Mouse (Mus musculus) heart, postnatal 14 days (tissue): Measurements from ENCODE around the gene Ccdc106. TPM values are rescaled to one million over a fixed set of nuclear protein-coding genes. Genes with fewer than 3 reads are reported as not detected.
"Not testable (repeated sequence)": the region's sequence is repeated elsewhere in the genome, so short reads cannot be mapped to it uniquely, and the experiment has no call there.

Experiments used
- DNase-seq, 2 experiments: peaks; one replicate each; pipeline ENCODE4 v3.0.0; 2021 to 2022
- intact Hi-C: fragments of 180-260 bp; cut with DNase I; formaldehyde crosslinking; loops from one replicate; pipeline ENCODE4 v1.15.1; 2025
- total RNA-seq, 2 experiments: library from RNA; stranded (reverse); gene quantifications; 2 replicates each; pipeline ENCODE4 v1.2.3; 2021

Gene Ccdc106
- total RNA-seq, 2 experiments from 2014 or later = 0.17 TPM

DNA sequence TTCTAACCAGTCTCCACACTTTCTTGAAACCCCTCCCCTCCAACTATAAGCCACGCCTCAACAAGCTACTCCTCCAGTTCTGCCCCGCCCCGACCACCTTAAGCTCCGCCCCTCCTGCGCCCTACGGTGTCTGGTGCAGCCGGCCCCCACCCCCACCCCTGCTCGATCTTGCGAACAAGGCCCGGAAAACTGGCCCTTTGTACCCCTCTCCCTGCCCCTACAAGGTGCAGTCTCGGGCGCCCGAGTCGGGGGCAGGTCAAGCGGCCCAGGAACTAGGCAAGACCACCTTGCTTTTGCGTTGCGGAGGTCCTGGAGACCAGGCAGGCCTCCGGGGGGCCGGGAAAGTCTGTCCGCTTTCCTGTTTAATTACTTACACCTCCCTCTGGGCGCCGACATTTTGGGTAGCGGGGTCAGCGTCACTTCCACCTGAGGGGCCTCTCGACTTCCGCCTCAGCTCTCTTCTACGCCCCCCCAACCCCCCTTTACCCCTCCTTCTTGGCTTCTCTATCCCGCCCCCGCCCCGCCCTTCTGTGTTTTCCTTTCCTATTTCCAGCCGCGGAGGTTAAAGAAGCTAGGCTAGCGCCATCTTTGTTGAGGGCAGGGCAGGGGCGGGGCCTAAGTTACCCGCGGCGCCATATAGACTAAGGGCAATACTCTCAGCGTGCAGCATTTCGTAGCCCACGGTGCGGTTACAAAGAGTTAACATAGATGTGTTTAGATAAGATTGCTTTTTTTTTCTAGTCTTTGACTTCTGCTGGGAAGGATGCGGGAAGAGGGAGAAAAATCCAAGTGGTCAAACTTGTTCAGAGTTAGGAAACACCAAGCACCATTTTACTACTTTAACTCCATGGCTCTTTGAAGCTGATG is 5.9 kb upstream of the Ccdc106 start, which contains the start of the genes Zfp524 and Fiz1:
Zfp524 (plus strand) TSS at position 165 of the 867 bp plus-strand sequence.
Fiz1 (minus strand) TSS at position 447 of the 867 bp plus-strand sequence.
- intact Hi-C loops = loop anchor here (2.0 to 5.0 kb wide), 2 partner anchors 33 to 46 kb away; no protein-coding TSS in a partner anchor
- peak; percentile 95 to 99 for DNase-seq

DNA sequence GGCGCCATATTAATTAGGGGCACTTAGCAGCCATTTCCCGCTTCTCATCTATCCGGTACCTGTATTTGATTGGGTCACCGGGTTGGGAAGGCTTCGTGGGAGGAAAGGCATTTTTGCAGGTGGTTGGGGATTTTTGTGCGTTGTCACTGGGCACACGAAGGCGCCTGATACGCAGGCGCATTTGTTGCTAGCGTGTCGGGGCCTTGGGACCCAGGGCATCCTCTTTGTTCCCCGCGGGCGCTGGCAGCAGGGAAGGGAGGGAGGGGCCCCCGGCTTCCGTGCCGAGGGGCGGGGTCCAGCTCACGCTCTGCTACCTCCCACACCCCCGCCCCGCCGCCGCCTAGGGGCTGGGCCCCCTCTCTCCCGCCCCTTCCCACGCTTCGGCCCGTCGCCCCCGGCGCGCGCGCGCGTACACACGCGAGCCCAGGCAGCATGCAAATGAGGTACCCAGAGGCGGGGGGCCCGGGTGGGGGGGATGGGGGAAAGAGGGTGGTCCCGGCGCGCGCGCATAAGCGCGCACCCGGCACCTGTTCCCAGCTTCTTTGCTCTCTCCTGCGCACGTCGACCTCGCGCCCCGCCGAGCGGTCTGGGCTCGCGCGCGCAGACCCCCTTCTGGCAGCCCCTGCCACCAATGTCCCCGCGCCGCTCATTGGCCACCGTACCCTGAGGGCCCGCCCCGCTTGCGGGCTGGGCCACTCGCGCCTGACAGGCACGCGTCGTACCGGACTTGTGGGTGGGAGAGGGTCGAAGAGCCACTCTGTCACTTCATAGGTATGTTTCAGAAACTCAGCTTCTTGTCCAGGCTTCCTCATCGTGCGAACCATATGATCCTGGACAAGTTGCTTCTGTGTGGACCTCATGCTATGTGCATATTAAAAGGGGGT is 5.0 kb upstream of the Ccdc106 start, which contains the start of gene Gm44973:
Gm44973 (plus strand) TSS at position 379 of the 884 bp plus-strand sequence.
- DNase-seq = peak; percentile 95 to 96
- intact Hi-C loops = loop anchor here (2.0 kb wide), 1 partner anchor 45 kb away; no protein-coding TSS in a partner anchor

DNA sequence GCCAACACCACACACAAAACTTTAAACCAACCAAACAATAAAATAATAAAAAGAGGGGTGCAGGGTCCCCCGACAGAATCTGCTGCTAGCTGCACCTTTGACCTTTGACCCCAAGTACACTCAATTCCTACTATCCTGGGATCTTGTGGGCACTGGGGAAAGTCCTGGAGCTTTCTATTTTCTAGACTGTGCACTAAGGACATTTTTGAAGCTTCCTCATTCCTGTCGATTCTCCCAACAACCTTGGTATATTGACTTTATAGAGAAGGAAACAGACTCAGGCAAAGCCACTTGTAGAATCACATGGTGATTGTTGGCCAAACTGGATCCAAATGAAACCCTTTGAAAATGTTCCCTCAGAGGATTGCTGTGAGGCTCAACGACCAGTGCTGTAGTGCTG is 4.3 kb upstream of the Ccdc106 start:
- intact Hi-C loops = no loop called here
- no peak for DNase-seq

DNA sequence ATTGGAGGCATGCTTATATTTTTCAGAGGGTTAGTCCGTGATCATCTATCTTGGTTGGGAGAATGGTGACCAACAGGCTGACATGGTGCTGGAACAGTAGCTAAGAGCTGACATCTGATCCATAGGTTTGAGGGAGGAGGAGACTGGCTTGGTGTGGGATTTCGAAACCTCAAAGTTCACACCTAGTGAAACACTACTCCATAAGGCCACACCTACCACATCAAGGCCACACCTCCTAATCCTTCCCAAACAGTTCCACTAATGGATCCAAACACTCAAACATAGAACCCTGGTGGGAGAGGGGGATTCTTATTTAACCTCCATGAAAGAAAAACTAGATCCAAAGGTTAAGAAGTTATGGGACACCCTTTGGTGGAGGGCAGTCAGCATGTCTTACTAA is 3.4 kb upstream of the Ccdc106 start:
- intact Hi-C loops = no loop called here
- no peak for DNase-seq

DNA sequence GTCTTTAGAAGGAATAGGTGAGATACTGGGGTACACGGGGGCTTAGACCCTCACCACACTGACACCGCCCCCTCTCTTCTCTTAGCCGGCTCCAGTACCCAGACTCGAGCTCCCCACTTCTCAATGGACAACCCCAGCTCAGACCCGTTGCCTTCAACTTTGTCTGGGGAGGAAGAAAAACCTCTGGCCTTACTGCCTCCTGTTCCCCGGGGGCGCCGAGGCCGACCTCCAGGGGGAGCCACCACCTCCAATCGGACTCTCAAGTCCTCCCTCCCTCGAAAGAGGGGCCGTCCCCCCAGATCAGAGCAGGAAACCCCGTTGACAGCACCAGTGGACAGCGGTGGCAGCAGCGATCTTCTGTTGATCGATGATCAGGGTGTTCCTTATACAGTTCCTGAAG is 3.0 kb upstream of the Ccdc106 start:
- no peak for DNase-seq
- intact Hi-C loops = no loop called here

DNA sequence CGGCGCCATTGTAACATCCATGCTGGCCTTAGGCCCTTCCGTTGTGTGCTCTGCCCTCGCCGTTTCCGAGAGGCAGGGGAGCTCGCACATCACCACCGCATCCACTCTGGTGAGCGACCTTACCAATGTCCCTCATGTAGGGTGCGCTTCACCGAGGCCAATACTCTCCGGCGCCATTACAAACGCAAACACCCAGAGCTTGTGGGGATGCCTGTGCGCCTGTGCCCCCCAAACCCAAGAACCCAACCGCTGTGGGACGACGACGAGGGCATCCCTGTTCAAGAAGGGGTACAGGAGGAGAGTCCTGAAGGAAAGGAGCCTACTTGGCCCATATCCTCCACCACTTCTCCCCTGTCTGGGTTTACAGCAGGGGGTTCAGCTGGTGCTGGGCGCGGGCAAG is 2.4 kb upstream of the Ccdc106 start:
- DNase-seq = no peak

DNA sequence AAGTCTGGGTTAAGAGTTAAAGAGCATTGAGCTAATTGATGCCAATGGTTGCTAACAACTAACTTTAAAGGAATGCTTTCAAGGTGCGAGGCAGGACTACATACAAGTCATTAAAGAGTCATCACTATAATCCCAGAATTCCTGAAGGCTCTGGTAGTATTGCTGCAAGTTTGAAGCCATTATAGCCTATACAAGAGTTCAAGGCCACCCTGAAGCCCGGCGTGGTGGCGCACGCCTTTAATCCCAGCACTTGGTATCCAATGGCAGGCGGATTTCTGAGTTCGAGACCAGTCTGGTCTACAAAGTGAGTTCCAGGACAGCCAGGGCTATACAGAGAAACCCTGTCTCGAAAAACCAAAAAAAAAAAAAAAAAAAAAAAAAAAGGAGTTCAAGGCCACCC is 777 bp upstream of the Ccdc106 start:
- intact Hi-C loops, DNase-seq: not testable (repeated sequence)

More for the DNA sequence above, 2.4 kb upstream of the Ccdc106 start:
- intact Hi-C loops = no loop called here

DNA sequence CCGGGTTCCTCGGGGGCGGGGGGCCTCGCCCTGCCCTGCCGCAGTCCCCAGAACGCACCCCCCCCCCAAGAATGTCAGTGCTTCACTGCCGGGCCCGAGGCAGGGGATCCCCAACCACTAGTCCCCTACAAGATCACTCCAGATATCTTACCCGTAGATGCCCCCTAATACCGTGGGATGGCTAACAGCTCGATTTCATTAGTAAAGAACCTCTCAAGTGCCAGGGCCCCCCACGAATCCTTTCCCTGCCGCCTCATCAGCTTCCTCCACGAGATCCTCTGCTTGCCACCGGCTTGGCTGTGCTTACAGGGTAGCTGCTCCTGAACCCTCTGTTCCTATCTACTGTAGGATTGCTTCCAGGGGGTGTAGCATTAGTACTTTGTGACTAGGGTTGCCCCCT is 332 bp downstream of the Ccdc106 start:
- intact Hi-C loops = no loop called here
- peak in 1 of 2 experiments; percentile 32 for DNase-seq

DNA sequence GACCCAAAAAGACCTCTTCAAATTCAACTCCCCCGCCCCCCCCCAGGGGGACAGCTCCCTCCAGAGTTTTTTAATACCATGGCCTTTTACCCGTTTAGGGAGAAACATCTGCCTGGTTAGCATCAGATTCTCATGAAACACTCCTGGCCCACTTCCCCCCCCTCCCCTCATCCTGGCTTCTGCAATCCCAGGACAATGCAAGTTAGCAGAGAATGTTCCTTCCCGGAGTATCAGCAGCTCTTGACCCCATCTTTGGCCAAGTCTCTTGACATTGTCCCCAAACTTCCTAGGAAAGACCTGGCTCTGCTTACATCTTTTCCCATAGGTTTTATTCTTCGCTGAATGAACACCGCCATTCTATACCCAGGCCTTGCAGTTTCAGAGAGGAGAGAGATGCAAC is 844 bp downstream of the Ccdc106 start:
- intact Hi-C loops = no loop called here
- no peak for DNase-seq

DNA sequence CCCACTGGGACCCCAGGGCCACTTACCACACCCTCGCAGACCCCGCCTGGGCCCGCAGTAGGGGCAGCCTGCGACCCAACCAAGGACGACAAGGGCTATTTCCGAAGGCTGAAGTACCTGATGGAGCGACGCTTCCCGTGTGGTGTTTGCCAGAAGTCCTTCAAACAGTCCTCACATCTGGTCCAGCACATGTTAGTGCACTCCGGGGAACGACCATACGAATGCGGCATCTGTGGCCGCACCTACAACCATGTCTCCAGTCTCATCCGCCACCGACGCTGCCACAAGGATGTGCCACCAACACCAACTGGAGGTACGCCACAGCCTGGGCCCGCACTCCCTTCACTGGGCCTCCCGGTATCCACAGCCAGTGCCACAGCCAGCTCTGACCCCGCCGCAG is 9.2 kb downstream of the Ccdc106 start:
- no peak for DNase-seq
- intact Hi-C loops = no loop called here

DNA sequence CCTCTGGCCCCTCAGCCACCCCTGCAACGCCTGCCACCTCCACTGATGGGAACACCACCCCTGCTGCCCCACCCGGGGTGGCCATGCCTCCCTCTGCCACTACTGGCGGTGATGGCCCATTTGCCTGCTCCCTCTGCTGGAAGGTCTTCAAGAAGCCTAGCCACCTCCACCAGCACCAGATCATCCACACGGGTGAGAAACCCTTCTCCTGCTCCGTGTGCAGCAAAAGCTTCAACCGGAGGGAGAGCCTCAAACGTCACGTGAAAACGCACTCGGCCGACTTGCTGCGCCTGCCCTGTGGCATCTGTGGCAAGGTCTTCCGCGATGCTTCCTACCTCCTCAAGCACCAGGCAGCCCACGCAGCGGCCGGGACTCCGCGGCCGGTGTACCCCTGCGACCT is 9.6 kb downstream of the Ccdc106 start:
- no peak for DNase-seq
- intact Hi-C loops = no loop called here

DNA sequence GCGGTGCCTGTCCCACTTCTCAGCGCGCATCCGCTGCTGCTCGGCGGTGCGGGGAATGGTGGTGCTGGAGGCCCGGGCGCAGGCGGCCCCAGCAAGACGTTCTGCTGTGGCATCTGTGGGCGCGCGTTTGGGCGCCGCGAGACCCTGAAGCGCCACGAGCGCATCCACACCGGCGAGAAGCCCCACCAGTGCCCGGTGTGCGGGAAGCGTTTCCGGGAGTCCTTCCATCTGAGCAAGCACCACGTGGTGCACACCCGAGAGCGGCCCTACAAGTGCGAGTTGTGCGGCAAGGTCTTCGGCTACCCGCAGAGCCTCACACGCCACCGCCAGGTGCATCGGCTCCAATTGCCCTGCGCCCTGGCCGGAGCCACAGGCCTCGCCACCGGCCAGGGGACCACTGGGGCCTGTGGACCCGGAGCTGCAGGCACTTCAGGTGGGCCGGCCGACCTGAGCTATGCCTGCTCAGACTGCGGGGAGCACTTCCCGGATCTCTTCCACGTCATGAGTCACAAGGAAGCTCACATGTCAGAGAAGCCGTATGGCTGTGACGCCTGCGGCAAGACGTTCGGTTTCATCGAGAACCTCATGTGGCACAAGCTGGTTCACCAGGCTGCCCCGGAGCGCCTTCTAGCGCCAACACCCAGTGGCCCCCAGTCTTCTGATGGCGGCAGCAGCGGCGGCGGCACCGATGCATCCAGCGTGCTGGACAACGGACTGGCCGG is 10.4 kb downstream of the Ccdc106 start:
- intact Hi-C loops = no loop called here
- DNase-seq = no peak

DNA sequence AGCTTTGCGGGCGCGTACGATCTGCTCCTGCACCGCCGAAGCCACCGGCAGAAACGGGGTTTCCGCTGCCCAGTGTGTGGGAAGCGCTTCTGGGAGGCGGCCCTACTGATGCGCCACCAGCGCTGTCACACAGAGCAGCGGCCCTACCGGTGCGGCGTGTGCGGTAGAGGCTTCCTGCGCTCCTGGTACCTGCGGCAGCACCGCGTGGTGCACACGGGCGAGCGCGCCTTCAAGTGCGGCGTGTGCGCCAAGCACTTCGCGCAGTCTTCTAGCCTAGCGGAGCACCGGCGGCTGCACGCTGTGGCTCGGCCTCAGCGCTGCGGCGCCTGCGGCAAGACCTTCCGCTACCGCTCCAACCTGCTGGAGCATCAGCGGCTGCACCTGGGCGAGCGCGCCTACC is 11.1 kb downstream of the Ccdc106 start:
- intact Hi-C loops = no loop called here
- DNase-seq = no peak

DNA sequence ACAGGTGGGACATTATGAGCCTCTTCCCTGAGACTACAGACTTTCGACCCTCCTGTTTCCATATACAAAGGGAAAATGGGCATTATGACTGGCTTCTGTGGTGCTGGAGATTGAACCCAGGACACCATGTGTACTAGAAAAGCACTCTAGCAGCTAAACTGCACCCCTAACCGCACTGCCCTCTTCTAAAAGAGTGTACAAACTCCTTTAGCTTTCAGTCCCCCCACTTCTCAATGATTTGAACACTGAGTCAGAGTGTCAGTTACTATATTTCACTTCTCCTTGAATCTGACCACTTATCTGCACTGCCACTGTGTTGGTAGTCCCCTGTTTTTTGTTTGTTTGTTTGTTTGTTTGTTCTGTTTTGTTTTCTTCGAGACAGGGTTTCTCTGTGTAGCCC is 13.5 kb downstream of the Ccdc106 start, which contains the start of gene 4632433K11Rik:
4632433K11Rik (plus strand) TSS at position 301 of the 400 bp plus-strand sequence.
- intact Hi-C loops = no loop called here
- DNase-seq = no peak

DNA sequence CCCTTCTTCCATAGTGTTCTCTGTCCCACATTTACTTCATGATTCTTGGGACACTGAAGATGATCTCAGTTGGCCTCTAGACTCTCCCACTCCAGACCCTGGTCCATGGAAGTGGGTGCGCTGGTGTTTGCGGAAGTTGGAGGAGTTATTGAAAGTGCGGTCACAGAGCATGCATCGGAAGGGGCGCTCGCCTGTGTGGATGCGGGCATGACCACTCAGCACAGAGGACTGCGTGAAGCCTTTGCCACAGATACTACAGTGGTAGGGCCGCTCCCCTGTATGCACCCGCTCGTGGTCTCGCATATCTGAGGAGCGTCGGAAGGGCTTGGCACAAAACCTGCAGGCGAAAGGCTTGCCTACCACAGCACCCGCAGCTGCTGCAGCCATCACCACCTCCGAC is 15.3 kb downstream of the Ccdc106 start:
- no peak for DNase-seq
- intact Hi-C loops = no loop called here

DNA sequence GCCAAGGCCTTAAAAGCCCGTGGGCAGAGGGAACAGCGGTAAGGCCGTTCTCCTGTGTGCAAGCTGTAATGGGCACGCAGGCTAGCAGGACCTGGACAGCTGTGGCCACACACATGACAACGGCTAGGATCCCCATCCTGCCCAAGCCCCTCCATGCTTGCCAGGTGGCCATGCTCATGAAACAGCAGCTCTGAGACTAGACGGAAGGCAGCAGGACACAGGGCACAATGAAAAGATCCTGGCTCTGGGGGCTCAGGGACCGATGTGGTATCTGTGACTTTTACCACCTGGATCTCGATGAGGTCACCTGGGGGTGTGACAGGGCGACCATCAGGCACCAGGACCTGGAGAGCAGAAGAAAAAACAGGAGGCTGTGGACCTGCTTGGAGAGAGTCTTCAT is 15.8 kb downstream of the Ccdc106 start:
- intact Hi-C loops = no loop called here

DNA sequence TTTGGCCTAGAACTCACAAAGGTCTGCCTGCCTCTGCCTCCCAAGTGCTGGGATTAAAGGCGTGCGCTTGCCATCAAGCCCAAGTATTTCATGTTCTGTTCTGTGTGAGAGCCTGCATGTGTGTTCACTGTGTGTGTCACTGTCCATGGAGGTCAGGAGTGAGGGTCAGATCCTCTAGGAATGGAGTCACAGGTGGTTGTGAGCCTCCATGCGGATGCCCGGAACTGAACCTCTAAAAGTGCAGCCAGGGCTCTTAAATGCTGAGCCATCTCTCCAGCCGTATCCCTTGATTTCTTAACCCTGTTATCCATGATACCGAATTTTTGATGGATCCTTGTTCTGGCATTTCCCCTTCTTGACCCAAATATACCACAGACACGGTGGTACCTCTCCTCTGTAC is 16.7 kb downstream of the Ccdc106 start:
- DNase-seq = no peak
- intact Hi-C loops = no loop called here

More for the DNA sequence above, 15.8 kb downstream of the Ccdc106 start:
- DNase-seq = no peak

DNA sequence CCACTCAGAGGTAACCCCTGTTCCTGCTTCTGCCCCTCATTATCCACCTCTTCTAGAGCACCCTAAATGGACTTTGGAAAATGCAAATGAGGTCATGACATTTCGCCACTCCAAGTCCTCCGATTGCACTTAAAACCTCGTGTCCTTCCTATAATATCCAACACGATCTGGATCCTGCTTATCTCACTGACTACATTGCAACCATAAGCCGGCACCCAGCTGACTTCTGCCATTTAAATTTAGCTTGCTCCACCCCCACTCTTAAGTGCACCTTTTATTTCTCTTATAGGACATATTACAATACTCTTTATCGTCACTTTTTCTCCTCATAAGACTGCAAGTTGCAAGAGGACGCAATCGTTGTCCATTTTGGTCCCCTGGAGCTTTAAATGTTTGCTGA is 17.1 kb downstream of the Ccdc106 start:
- no peak for DNase-seq
- intact Hi-C loops = no loop called here

DNA sequence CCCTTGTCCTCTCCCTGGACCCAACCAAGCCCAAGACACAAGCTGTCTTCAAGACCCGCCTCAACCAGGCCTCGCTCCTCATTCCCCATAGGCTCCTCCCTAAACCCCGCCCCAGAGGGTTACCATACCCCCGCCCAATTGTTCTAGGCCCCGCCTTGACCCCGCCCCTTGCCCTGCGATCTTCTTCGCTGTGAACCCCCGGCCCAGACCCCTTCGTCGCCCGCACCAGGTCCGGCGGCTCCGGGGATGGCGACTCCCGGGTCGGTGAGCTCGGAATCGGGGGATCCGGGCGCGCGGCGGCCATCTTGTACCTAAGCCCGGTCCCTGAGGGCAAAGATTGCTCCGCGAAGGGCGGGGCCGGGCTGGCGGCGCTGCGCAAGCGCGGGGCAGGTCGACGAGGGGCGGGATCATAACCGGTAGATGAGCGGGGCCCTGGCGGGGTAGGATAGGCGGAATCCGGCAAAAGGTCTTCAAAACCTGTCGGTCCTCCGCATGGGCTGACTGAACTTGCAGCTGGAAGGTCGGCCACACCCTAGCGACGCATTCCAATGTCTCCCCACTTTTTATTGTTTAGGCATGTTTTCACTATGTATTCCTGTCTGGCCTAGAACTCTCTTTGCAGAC is 17.9 kb downstream of the Ccdc106 start, which contains the start of gene Zfp784:
Zfp784 (minus strand) TSS at position 338 of the 624 bp plus-strand sequence.
- intact Hi-C loops = no loop called here
- DNase-seq = peak; percentile 94 to 95

DNA sequence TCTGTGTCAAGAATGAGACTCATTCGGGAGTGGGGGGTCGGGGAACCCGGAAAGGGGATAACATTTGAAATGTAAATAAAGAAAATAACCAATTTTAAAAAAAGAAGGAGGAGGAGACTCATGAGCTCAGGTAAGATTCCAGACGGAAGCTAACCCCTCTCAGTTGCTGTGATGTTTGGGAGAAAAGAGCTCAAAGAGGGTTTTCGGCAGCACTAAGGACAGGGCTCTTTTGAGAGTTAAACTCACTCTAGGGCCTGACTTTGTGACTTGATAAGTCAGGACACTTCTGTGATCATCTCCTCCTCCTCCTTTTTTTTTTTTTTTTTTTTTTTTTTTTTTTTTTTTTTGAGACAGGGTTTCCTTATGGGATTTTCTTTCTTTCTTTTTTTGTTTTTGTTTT is 18.6 kb downstream of the Ccdc106 start:
- intact Hi-C loops = no loop called here
- no peak for DNase-seq
